Mouse (Mus musculus): ENCODE data around the gene Ipo9. TPM values are rescaled to one million over a fixed set of nuclear protein-coding genes. Genes with fewer than 3 reads are reported as not detected.
A peak's percentile ranks its signal among the peaks of the same experiment; 100 is the strongest.

Ipo9 gene
- total and polyA plus RNA-seq, 3 experiments = 33.7 to 58.3 (median 38.3) TPM

- TF ChIP-seq ZKSCAN1 (IDR thresholded peaks at IDR 0.05; ENCODE audit: borderline replicate concordance, low read depth, low read length) (no peak), IRF4 (IDR thresholded peaks at IDR 0.05; ENCODE audit: low read depth, low read length) (no peak), BHLHE40 (IDR thresholded peaks at IDR 0.05; ENCODE audit: low read depth, low read length) (peak; percentile 33; the same call in 1 of the 2 replicates), TCF12 (IDR thresholded peaks at IDR 0.05; ENCODE audit: low read depth, low read length) (no peak)
These were observed 3.7 kb downstream of the Ipo9 start (continued) for GRCm38 (mm10) chr1:135426645-135427044.

GRCm38 (mm10) chr1:135422772-135423171 lies 7.5 kb downstream of the Ipo9 start:
- H3K36me3 ChIP-seq (replicated peaks in 1 of 2; ENCODE audit: control insufficient read depth in 1 of 2, insufficient read depth in 1 of 2, low read length in 1 of 2) = peaks cover 36 to 78% of the 10 kb centered on the region in 2 experiments
- no peak for DNase-seq (ENCODE audit: extremely low read depth)

GRCm38 (mm10) chr1:135413996-135414395 lies 16.3 kb downstream of the Ipo9 start:
- dilution Hi-C loops (cut with MboI; ENCODE audit: extremely low pct_ligation_motif_present, extremely low pct_unique_long_range_greater_than_20kb, low sequenced_read_pairs) = no loop called here
- H3K4me3 ChIP-seq (replicated peaks in 1 of 3; ENCODE audit: low read depth in 2 of 3, low read length in 2 of 3, poor library complexity in 1 of 3) = no peak overlapping the region
- DNase-seq (ENCODE audit: extremely low read depth) = no peak

More at GRCm38 (mm10) chr1:135422772-135423171, 7.5 kb downstream of the Ipo9 start:
- Histone ChIP-seq H3K27ac (ENCODE audit: insufficient read depth, low read depth) (no peak overlapping the region), H3K79me2 (replicated peaks; ENCODE audit: control insufficient read depth, extremely low read depth, insufficient read depth, poor library complexity, severe bottlenecking) (peaks cover 61% of the 10 kb centered on the region), H3K4me2 (ENCODE audit: insufficient read depth, low read depth, poor library complexity, severe bottlenecking) (no peak overlapping the region), H3K9ac (ENCODE audit: insufficient read depth, low read depth) (no peak overlapping the region), H3K27me3 (replicated peaks) (no peaks in the 10 kb centered on the region), H3K4me3 (replicated peaks in 1 of 3; ENCODE audit: low read depth in 2 of 3, low read length in 2 of 3, poor library complexity in 1 of 3) (no peak overlapping the region), H3K4me1 (ENCODE audit: control insufficient read depth in 1 of 2, insufficient read depth in 2 of 2) (peaks cover 6 to 48% of the 10 kb centered on the region in 2 experiments), H3K9me3 (replicated peaks; ENCODE audit: low read length) (no peaks in the 10 kb centered on the region)
- in situ Hi-C loops (cut with MboI; ENCODE audit: low pct_ligation_motif_present, low pct_unique_long_range_greater_than_20kb, low sequenced_read_pairs) = no loop called here
- TF ChIP-seq MAZ (IDR thresholded peaks at IDR 0.05; ENCODE audit: low read depth, low read length) (no peak), RCOR1 (conservative IDR thresholded peaks at IDR 0.05; ENCODE audit: low read depth, low read length) (no peak), MYC (IDR thresholded peaks at IDR 0.05; ENCODE audit: low read depth, low read length) (no peak), POLR2AphosphoS2 (IDR thresholded peaks at IDR 0.05; ENCODE audit: low read depth, low read length) (no peak), POLR2A (IDR thresholded peaks at IDR 0.05; ENCODE audit: low read depth, low read length) (no peak)
- dilution Hi-C loops (cut with MboI; ENCODE audit: extremely low pct_ligation_motif_present, extremely low pct_unique_long_range_greater_than_20kb, low sequenced_read_pairs) = no loop called here

More at GRCm38 (mm10) chr1:135413996-135414395, 16.3 kb downstream of the Ipo9 start:
- Histone ChIP-seq H3K9me3 (replicated peaks; ENCODE audit: low read length) (no peaks in the 10 kb centered on the region), H3K79me2 (replicated peaks; ENCODE audit: control insufficient read depth, extremely low read depth, insufficient read depth, poor library complexity, severe bottlenecking) (peaks cover 5% of the 10 kb centered on the region; the same call in 1 of the 2 replicates), H3K36me3 (replicated peaks in 1 of 2; ENCODE audit: control insufficient read depth in 1 of 2, insufficient read depth in 1 of 2, low read length in 1 of 2) (peaks cover 68 to 96% of the 10 kb centered on the region in 2 experiments), H3K27ac (ENCODE audit: insufficient read depth, low read depth) (no peak overlapping the region), H3K9ac (ENCODE audit: insufficient read depth, low read depth) (no peak overlapping the region), H3K4me2 (ENCODE audit: insufficient read depth, low read depth, poor library complexity, severe bottlenecking) (no peak overlapping the region), H3K4me1 (ENCODE audit: control insufficient read depth in 1 of 2, insufficient read depth in 2 of 2) (peaks cover 0 to 4% of the 10 kb centered on the region in 2 experiments; a peak in 1 of 4 replicates), H3K27me3 (replicated peaks) (no peaks in the 10 kb centered on the region)
- in situ Hi-C loops (cut with MboI; ENCODE audit: low pct_ligation_motif_present, low pct_unique_long_range_greater_than_20kb, low sequenced_read_pairs) = no loop called here
- TF ChIP-seq CTCF (conservative IDR thresholded peaks at IDR 0.05 in 1 of 2, IDR thresholded peaks at IDR 0.05 in 1 of 2; ENCODE audit: low read depth in 2 of 2, low read length in 2 of 2) (no peak), IRF4 (IDR thresholded peaks at IDR 0.05; ENCODE audit: low read depth, low read length) (no peak), POLR2A (IDR thresholded peaks at IDR 0.05; ENCODE audit: low read depth, low read length) (no peak), CHD1 (IDR thresholded peaks at IDR 0.05; ENCODE audit: low read depth, low read length) (no peak), TCF12 (IDR thresholded peaks at IDR 0.05; ENCODE audit: low read depth, low read length) (no peak), SIN3A (IDR thresholded peaks at IDR 0.05; ENCODE audit: low read length) (no peak), ZMIZ1 (IDR thresholded peaks at IDR 0.05; ENCODE audit: low read depth, low read length) (no peak), HCFC1 (IDR thresholded peaks at IDR 0.05; ENCODE audit: low read depth, low read length) (no peak), ELF1 (IDR thresholded peaks at IDR 0.05; ENCODE audit: low read depth, low read length) (no peak), USF1 (IDR thresholded peaks at IDR 0.05; ENCODE audit: low read depth, low read length) (no peak), ZNF384 (IDR thresholded peaks at IDR 0.05; ENCODE audit: low read depth, low read length) (no peak), ZC3H11A (IDR thresholded peaks at IDR 0.05; ENCODE audit: low read depth, low read length) (no peak), RAD21 (IDR thresholded peaks at IDR 0.05; ENCODE audit: low read depth, low read length) (no peak), POLR2AphosphoS2 (IDR thresholded peaks at IDR 0.05; ENCODE audit: low read depth, low read length) (no peak), JUN (IDR thresholded peaks at IDR 0.05; ENCODE audit: insufficient read depth, low read depth, low read length) (no peak), MYC (IDR thresholded peaks at IDR 0.05; ENCODE audit: low read depth, low read length) (no peak), ETS1 (conservative IDR thresholded peaks at IDR 0.05; ENCODE audit: low read depth, low read length) (no peak)
